Mouse (Mus musculus): ENCODE measurements around the gene Tenm1. TPM values are rescaled to one million over a fixed set of nuclear protein-coding genes. Genes with fewer than 3 reads are reported as not detected.
A peak's percentile ranks its signal among the peaks of the same experiment; 100 is the strongest.

Tenm1 gene
- polyA plus RNA-seq (2015; fragmentation: Nextera tagmentation; extraction: Ambion mirVana), result 2.4 and 2.6 TPM in 2 replicates

DNA sequence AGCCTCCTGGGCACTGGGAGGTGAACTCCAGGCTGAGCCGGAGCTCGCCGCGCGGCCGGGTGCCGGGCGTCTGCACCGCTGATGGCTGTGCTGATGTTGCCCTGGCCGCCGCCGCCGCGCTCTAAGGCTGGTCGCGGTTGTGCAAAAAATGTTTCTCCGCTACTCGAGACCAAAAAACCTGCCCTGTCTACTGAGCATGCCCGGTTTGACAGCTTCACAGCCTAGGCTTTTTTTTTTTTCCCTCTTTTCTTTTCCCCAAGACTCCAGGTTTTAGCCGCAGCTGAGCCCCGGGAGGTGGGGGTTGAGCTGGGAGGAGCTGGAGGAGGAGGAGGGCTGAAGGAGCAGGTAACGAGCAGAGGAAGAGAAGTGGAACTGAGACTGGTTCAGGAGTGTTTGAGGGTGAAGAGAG lies at the start of gene Tenm1:
Tenm1 (minus strand) TSS at position 272 of the 409 bp plus-strand sequence.
- H3K9ac ChIP-seq (ENCODE audit: low read length), result peak within 1 kb of the TSS; percentile 32
- H3K4me1 ChIP-seq (ENCODE audit: control insufficient read depth, insufficient read depth, low read length), result no peaks in the 10 kb centered on the region

DNA sequence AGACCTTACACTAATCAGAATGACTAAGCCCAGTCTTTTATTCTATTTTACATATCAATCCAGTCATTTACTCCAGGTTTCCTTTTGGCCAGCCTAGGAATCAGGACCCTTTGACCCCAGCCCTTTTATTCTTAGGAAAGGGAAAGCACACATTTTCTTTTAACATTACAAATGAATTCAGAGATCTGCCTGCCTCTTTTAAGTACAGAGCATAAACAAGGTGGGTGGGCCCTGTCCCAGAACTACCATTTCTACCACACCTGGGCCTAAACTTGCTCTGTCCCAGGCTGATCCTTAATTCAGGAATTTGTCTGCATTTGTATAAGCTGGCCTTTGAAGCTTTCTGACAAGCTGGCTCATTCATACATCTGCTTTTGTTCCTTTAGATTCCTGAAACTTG lies 38.4 kb upstream of the Tenm1 start:
- H3K9me3 ChIP-seq (replicated peaks; ENCODE audit: control insufficient read depth, low read length), result no peaks in the 10 kb centered on the region
- no peak overlapping the region for H3K4me2 ChIP-seq (ENCODE audit: low read depth, low read length)
- no peaks in the 10 kb centered on the region for H3K4me1 ChIP-seq (ENCODE audit: control insufficient read depth, insufficient read depth, low read length)
- no peak overlapping the region for H3K27ac ChIP-seq (ENCODE audit: low read length)
- ATAC-seq (ENCODE audit: insufficient read depth, low FRiP score), result no peak
- H3K27me3 ChIP-seq (ENCODE audit: control insufficient read depth, insufficient read depth, low read length), result no peaks in the 10 kb centered on the region
- H3K36me3 ChIP-seq (ENCODE audit: control insufficient read depth, insufficient read depth, low read length), result no peaks in the 10 kb centered on the region
- H3K9ac ChIP-seq (ENCODE audit: low read length), result no peak overlapping the region
- H3K4me3 ChIP-seq (replicated peaks; ENCODE audit: low read length), result no peak overlapping the region

More for the DNA sequence above, at the start of gene Tenm1:
- no peaks in the 10 kb centered on the region for H3K36me3 ChIP-seq (ENCODE audit: control insufficient read depth, insufficient read depth, low read length)
- H3K27me3 ChIP-seq (ENCODE audit: control insufficient read depth, insufficient read depth, low read length), result no peaks in the 10 kb centered on the region; the same call in 1 of the 2 replicates
- ATAC-seq (ENCODE audit: insufficient read depth, low FRiP score), result peak; percentile 33; the same call in 1 of the 2 replicates
- peak within 1 kb of the TSS; percentile 55 for H3K4me2 ChIP-seq (ENCODE audit: low read depth, low read length)
- no peaks in the 10 kb centered on the region for H3K9me3 ChIP-seq (replicated peaks; ENCODE audit: control insufficient read depth, low read length)
- no peak within 1 kb of the TSS for H3K27ac ChIP-seq (ENCODE audit: low read length)
- 11% methylated on average over 22 of the region's 22 CpGs for WGBS
- H3K4me3 ChIP-seq (replicated peaks; ENCODE audit: low read length), result peak within 1 kb of the TSS; percentile 45

DNA sequence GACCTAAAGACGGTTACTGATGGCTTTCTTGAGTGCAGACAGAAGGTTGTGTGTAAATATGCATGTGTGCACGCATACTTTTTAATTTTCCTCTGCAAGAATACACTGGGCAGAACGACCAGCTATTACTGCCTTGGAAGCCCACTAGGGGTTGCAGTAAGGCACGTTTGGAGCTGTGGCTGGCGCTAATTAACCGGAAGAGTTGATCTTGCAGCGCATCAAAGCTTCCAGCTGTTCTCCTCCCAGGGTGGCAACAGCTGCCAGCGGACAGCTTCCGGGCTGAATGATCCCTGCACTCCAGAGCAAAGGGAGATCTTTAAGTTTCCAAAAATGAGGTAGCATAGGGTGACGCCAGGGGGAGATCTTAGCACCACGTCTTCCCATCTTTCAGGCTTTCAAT lies 1.7 kb upstream of the Tenm1 start:
- no peaks in the 10 kb centered on the region; the same call in 1 of the 2 replicates for H3K27me3 ChIP-seq (ENCODE audit: control insufficient read depth, insufficient read depth, low read length)
- H3K4me3 ChIP-seq (replicated peaks; ENCODE audit: low read length), result peak overlapping the region; percentile 45
- WGBS, result 9% methylated on average over 11 of the region's 11 CpGs
- no peaks in the 10 kb centered on the region for H3K36me3 ChIP-seq (ENCODE audit: control insufficient read depth, insufficient read depth, low read length)
- no peak for ATAC-seq (ENCODE audit: insufficient read depth, low FRiP score)
- H3K4me1 ChIP-seq (ENCODE audit: control insufficient read depth, insufficient read depth, low read length), result no peaks in the 10 kb centered on the region
- H3K9ac ChIP-seq (ENCODE audit: low read length), result no peak overlapping the region
- no peak overlapping the region for H3K27ac ChIP-seq (ENCODE audit: low read length)
- no peaks in the 10 kb centered on the region for H3K9me3 ChIP-seq (replicated peaks; ENCODE audit: control insufficient read depth, low read length)
- H3K4me2 ChIP-seq (ENCODE audit: low read depth, low read length), result peak overlapping the region; percentile 55

DNA sequence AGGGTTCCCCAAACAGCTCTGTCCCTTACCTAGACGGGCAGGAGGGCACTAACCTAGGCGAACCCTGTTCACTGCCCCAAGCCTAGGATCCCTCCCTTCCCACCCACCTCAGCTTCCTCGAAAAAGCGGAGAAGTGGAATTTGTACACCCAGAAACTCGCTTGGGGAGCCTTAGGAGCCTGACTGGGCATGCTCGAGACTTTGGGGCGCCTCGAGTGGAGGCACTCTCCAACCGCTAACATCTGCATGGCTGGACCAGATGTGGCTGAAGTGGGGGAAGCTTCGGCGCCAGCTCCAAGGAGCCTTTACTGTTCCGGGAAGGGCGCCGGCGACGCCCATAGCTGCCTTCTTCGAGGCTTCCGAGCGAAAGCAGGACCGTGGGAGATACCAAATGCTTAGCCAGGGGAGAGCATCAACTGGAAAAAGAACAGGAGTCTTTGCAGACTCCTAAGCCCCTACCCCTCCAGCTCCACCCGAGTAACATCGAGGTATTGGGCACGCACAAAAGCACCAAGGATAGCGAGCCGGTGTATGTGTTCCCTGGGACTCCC lies 1.1 kb upstream of the Tenm1 start:
- ATAC-seq (ENCODE audit: insufficient read depth, low FRiP score), result no peak
- Histone ChIP-seq H3K36me3 (ENCODE audit: control insufficient read depth, insufficient read depth, low read length) (no peaks in the 10 kb centered on the region), H3K27ac (ENCODE audit: low read length) (no peak overlapping the region), H3K4me2 (ENCODE audit: low read depth, low read length) (peak overlapping the region; percentile 55), H3K4me3 (replicated peaks; ENCODE audit: low read length) (peak overlapping the region; percentile 45), H3K9me3 (replicated peaks; ENCODE audit: control insufficient read depth, low read length) (no peaks in the 10 kb centered on the region), H3K4me1 (ENCODE audit: control insufficient read depth, insufficient read depth, low read length) (no peaks in the 10 kb centered on the region), H3K9ac (ENCODE audit: low read length) (peak overlapping the region; percentile 32), H3K27me3 (ENCODE audit: control insufficient read depth, insufficient read depth, low read length) (no peaks in the 10 kb centered on the region; the same call in 1 of the 2 replicates)
- WGBS, result 19% methylated on average over 25 of the region's 25 CpGs

DNA sequence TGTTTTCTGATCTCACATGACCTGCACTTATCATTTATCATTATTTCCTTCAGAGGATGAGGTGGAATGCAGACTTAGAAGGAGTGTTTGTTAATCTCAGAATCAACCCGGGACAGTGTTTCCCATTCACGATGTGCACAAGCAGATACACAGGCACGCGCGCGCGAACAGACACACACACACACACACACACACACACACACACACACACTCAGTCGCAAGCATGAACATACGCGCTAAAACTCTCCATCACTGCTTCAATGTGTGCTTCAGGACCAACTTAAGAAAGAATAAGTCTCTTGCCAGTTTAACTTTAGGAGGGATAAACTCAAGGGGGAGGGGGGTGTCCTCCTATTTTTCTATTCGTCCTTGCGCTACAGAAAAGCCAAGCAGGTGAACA lies 411 bp upstream of the Tenm1 start:
- Histone ChIP-seq H3K27ac (ENCODE audit: low read length) (no peak overlapping the region), H3K4me1 (ENCODE audit: control insufficient read depth, insufficient read depth, low read length) (no peaks in the 10 kb centered on the region), H3K9me3 (replicated peaks; ENCODE audit: control insufficient read depth, low read length) (no peaks in the 10 kb centered on the region), H3K27me3 (ENCODE audit: control insufficient read depth, insufficient read depth, low read length) (no peaks in the 10 kb centered on the region; the same call in 1 of the 2 replicates), H3K9ac (ENCODE audit: low read length) (no peak overlapping the region), H3K4me2 (ENCODE audit: low read depth, low read length) (peak overlapping the region; percentile 55), H3K36me3 (ENCODE audit: control insufficient read depth, insufficient read depth, low read length) (no peaks in the 10 kb centered on the region), H3K4me3 (replicated peaks; ENCODE audit: low read length) (peak overlapping the region; percentile 45)
- ATAC-seq (ENCODE audit: insufficient read depth, low FRiP score), result no peak
- WGBS, result 14% methylated on average over 12 of the region's 12 CpGs

DNA sequence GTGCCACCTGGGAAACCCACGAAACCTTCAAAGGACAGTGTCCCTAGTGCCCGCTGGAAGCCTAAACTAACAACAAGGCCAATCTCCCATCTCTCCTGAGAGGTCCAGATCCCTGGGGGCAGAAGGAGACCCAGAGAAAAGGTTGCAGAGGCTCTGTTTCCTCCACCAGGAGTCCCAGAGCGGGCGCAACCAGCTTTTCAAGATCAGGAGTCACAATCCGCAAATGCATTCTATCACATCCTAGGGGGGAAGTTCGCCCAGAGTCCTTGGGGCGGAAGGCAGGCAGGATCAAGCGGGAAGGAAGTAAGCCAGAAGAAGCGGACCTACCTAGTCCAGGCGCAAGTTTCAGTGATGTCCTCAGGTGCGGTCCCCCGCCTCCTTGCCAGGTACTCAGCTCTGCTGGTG lies 963 bp downstream of the Tenm1 start:
- 20% methylated on average over 12 of the region's 12 CpGs for WGBS
- no peaks in the 10 kb centered on the region for H3K9me3 ChIP-seq (replicated peaks; ENCODE audit: control insufficient read depth, low read length)
- no peak overlapping the region for H3K27ac ChIP-seq (ENCODE audit: low read length)
- peak overlapping the region; percentile 55 for H3K4me2 ChIP-seq (ENCODE audit: low read depth, low read length)
- H3K36me3 ChIP-seq (ENCODE audit: control insufficient read depth, insufficient read depth, low read length), result no peaks in the 10 kb centered on the region
- H3K4me1 ChIP-seq (ENCODE audit: control insufficient read depth, insufficient read depth, low read length), result no peaks in the 10 kb centered on the region
- no peaks in the 10 kb centered on the region; the same call in 1 of the 2 replicates for H3K27me3 ChIP-seq (ENCODE audit: control insufficient read depth, insufficient read depth, low read length)
- H3K4me3 ChIP-seq (replicated peaks; ENCODE audit: low read length), result peak overlapping the region; percentile 45
- ATAC-seq (ENCODE audit: insufficient read depth, low FRiP score), result no peak
- H3K9ac ChIP-seq (ENCODE audit: low read length), result peak overlapping the region; percentile 23; the same call in 1 of the 2 replicates

DNA sequence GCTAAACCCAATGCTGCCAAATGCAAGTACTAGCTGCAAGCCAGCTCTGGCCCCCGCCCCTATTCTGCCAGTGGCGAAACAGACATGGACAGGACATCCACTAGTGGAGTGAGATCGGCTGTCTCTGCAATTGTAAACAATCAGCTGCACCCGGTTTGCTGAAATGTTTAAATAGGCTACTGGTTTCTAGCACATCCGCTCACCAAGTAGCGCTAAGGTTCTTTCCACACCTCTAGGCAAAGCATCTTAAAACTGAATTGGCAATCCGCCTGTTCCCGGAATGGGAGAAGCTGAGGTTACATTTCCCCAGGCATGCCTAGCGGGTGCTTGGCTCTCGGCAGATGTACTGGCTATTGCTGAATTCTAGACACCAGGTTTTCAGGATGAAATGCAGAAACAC lies 1.8 kb downstream of the Tenm1 start:
- whole genome bisulfite sequencing, result 16% methylated on average over 10 of the region's 10 CpGs
- H3K9me3 ChIP-seq (replicated peaks; ENCODE audit: control insufficient read depth, low read length), result no peaks in the 10 kb centered on the region
- no peaks in the 10 kb centered on the region for H3K4me1 ChIP-seq (ENCODE audit: control insufficient read depth, insufficient read depth, low read length)
- no peak overlapping the region for H3K27ac ChIP-seq (ENCODE audit: low read length)
- no peaks in the 10 kb centered on the region; the same call in 1 of the 2 replicates for H3K27me3 ChIP-seq (ENCODE audit: control insufficient read depth, insufficient read depth, low read length)
- peak overlapping the region; percentile 55; the same call in 1 of the 2 replicates for H3K4me2 ChIP-seq (ENCODE audit: low read depth, low read length)
- ATAC-seq (ENCODE audit: insufficient read depth, low FRiP score), result no peak
- H3K9ac ChIP-seq (ENCODE audit: low read length), result no peak overlapping the region
- peak overlapping the region; percentile 45 for H3K4me3 ChIP-seq (replicated peaks; ENCODE audit: low read length)
- no peaks in the 10 kb centered on the region for H3K36me3 ChIP-seq (ENCODE audit: control insufficient read depth, insufficient read depth, low read length)

DNA sequence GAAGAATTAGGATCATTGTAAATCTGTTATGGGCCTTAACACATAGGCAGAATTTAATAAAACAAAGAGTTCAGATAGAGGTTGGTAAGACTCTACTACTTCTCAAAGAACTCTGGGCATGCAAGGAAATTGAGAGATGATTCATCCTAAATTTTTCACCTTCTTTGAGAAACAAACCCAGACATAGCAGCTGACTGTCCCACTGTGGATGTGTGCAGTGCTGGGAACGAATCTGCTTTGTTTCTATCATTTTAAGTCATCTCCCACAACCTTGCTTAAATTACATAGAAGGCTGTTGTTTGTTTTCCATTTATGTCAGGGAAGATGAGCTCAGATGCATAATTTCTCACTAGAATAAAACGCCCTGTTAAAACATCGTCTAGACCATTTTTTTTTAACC lies 31.0 kb downstream of the Tenm1 start:
- Histone ChIP-seq H3K9me3 (replicated peaks; ENCODE audit: control insufficient read depth, low read length) (no peaks in the 10 kb centered on the region), H3K9ac (ENCODE audit: low read length) (no peak overlapping the region), H3K36me3 (ENCODE audit: control insufficient read depth, insufficient read depth, low read length) (no peaks in the 10 kb centered on the region), H3K27me3 (ENCODE audit: control insufficient read depth, insufficient read depth, low read length) (no peaks in the 10 kb centered on the region), H3K4me1 (ENCODE audit: control insufficient read depth, insufficient read depth, low read length) (no peaks in the 10 kb centered on the region), H3K27ac (ENCODE audit: low read length) (no peak overlapping the region), H3K4me2 (ENCODE audit: low read depth, low read length) (no peak overlapping the region), H3K4me3 (replicated peaks; ENCODE audit: low read length) (no peak overlapping the region)
- ATAC-seq (ENCODE audit: insufficient read depth, low FRiP score), result no peak
- 71% methylated on average over 3 of the region's 3 CpGs for WGBS

DNA sequence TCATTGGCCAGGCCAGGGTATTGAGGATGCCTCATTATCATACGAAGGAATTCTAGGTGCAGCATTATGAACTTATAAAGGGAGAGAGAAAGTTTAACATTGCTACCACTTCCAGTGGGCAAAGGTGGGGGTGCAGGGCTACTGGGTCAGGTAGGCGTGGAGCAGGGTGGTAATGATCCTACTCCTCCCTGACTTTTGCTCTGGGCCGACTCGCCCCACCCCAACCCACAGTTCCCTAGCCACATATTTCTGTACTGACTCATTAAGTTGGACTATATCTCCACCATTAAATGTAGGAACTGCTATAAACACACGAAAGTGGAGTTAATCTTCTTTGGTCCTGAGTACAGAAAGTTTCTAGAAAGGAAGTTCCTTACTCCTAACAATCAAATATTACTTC lies 40.8 kb downstream of the Tenm1 start:
- 71% methylated on average over 5 of the region's 5 CpGs for WGBS
- no peak overlapping the region for H3K27ac ChIP-seq (ENCODE audit: low read length)
- no peak overlapping the region for H3K4me2 ChIP-seq (ENCODE audit: low read depth, low read length)
- H3K36me3 ChIP-seq (ENCODE audit: control insufficient read depth, insufficient read depth, low read length), result no peaks in the 10 kb centered on the region
- no peaks in the 10 kb centered on the region for H3K9me3 ChIP-seq (replicated peaks; ENCODE audit: control insufficient read depth, low read length)
- H3K9ac ChIP-seq (ENCODE audit: low read length), result no peak overlapping the region
- H3K4me3 ChIP-seq (replicated peaks; ENCODE audit: low read length), result no peak overlapping the region
- H3K27me3 ChIP-seq (ENCODE audit: control insufficient read depth, insufficient read depth, low read length), result no peaks in the 10 kb centered on the region
- H3K4me1 ChIP-seq (ENCODE audit: control insufficient read depth, insufficient read depth, low read length), result no peaks in the 10 kb centered on the region
- ATAC-seq (ENCODE audit: insufficient read depth, low FRiP score), result no peak

Data from stomach, embryonic 16.5 days (tissue).